Mouse (Mus musculus) retina, postnatal 7 days (tissue): ENCODE results near the gene Rfx8.
A peak's percentile ranks its signal among the peaks of the same experiment; 100 is the strongest.
"Not testable (repeated sequence)": the region's sequence is repeated elsewhere in the genome, so short reads cannot be mapped to it uniquely, and the experiment has no call there.

ENCODE experiments used
- DNase-seq: peaks from one replicate; pipeline ENCODE4 v3.0.0-alpha.2; 2012; ENCODE audit warnings: low read depth, low spot score

Gene Rfx8

DNA sequence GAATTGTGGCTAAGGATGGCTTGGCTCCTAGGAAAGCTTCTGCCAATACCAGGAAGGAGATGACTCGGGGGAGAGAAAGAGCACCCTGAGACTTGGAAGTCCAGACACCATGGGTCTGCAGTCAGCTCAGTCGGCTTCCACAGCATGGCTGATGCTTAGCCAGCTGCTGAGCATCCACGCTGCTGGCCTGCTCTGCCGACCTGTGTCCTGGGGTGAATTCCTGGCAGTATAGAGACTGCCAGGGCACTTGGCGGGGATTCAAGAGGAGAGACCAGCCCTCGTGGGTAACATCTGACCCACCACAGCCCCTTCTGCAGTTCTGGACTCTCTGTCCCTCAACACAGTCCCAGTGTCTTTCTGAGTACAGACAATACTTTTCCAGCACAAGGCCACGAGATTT, 26.0 kb downstream of the Rfx8 start:
- DNase-seq: no peak

DNA sequence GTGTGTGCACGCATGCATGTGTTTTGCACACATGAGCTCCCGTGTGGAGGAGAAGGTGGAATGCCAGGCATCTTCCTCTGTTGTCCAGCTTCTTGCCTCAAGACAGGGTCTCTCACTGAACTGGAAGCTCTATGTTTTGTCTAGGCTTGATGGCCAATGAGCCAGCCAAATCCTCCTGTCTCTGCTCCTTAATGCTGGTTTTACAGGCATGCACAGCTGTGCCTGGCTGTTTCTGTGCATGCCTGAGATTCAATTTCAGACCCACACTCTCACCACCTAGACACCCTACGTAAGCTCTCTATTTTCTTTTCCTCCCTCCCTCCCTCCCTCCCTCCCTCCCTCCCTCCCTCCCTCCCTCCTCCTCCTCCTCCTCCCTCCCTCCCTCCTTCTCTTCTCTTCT, 28.8 kb downstream of the Rfx8 start:
- DNase-seq: no peak

DNA sequence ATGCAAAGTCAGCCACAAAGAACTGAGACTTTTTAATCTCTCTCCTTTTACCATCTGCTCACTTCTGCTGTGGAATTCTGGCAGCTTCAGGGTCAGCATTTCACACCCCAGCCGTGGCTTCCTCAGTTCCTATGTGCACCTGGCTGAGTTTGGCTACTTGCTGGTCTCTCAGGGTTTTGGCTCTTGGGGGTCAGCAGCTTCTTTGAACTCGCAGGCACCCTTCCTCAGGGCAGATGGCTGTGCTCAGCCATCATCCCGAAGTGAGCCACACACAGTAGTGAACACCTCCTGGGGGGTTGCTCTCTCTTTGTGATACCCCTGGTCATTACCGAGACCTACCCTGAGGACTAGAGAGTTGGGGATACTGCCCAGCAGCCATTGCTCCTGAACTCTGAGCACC, 29.7 kb downstream of the Rfx8 start:
- no peak for DNase-seq

DNA sequence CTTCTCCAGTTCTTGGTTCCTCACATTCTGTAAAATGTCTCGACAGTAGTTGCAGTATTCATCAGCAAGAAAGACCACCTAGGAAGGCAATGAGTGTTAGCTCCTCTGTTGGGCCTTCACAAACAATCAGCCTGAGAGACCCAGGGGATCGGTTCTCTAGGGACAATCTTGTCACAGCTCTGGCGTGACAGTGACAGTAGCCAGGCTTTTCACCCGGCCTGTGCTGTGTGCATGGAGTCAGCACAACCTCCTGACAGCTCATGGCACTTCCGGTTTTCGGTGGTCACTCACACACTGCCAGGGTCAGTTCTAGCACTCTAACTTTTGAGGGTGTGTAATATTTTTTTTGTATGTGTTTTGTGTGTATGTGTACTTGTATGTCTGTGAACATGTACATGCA, 32.2 kb downstream of the Rfx8 start:
- DNase-seq: no peak

DNA sequence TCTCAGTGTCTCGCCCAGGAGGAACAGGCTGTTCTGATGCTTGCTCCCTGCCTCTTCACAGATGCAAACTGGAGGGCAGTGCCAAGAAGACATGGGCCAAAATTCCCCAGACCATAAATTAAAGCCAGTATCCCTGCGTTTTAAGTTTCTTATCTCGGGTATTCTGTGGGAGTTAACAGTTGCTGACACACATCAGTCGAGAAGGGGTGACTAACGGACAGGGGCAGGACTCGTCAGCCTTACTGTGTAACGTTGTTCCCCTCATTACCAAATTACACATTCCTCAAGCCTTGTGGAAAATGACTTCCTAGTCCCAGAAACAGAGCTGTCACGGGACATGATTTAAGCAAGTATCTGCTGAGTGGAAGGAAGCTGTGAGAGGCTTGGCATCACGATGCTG, 33.5 kb downstream of the Rfx8 start:
- no peak for DNase-seq

DNA sequence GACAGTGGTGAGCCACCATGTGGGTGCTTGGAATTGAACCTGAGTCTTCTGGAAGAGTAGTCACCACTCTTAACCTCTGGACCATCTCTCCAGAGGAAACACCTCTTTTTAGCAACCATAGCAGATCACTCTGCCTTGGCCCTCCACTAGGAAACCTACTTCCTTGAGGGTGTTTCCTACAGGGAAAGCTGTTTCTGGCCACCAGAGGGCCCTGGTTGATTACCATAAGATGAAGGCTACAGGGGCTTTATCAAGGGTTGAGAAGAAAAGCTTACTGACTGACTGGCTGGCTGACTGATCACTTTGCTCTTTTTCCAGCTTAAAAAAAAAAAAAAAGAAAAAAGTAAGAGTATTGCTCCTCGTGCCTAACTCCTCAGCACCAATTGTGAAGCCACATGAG, 35.0 kb downstream of the Rfx8 start:
- peak; percentile 36 for DNase-seq

DNA sequence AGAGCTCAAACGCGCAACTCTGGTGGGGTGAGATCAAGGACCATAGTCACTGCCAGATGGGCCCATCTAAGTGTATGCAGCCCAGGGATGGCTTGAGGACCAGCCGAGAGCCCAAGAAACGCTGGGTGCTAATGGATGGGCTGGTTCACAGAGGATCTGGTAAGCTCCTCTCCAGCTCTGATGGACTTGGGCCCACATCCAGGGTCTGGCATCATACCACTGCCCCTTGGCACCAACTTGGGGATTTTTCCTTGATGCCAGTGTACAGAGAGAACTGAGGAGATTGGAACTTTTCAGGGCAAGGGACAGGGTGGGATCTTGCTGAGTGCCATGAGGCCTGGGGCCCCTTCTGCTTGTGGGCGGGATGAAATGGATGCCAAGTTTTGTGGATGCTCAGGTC, 39.2 kb downstream of the Rfx8 start:
- DNase-seq: no peak

DNA sequence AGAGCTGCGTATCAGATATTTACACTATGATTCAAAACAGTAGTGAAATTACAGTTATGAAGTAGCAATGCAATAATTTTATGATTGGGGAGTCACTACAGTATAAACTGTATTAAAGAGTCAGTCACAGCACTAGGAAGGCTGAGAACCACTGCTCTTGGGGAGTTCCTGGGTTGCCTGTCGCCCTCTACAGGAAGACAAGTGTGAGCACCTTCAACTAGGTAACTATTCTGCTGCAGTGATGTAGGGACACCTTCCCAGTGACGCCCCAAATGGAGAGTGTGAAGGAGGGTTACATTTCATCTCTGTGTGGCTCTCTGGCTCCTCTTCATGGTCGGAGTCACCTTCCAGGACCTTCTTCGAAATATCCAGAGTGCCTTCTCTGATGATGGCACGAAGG, 40.3 kb downstream of the Rfx8 start:
- no peak for DNase-seq

DNA sequence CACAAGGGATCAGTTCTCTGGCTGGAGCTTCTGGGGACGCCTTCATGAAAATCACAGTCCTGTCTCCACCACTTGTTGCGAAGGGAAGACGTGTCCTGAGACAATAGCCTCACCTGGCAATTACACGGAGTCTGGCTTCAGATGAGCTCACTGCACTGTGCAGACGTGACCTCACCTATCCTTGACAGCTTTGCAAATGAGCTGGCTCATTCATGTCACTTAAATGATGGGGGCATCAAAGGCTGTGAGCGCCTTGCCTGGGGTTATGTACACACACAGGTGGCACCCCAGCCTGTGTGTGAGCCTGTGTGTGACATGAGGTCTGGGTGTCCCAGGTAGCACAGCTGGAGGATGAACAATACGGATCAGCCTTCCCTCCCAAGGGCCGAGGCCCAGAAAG, 41.9 kb downstream of the Rfx8 start:
- DNase-seq: no peak

DNA sequence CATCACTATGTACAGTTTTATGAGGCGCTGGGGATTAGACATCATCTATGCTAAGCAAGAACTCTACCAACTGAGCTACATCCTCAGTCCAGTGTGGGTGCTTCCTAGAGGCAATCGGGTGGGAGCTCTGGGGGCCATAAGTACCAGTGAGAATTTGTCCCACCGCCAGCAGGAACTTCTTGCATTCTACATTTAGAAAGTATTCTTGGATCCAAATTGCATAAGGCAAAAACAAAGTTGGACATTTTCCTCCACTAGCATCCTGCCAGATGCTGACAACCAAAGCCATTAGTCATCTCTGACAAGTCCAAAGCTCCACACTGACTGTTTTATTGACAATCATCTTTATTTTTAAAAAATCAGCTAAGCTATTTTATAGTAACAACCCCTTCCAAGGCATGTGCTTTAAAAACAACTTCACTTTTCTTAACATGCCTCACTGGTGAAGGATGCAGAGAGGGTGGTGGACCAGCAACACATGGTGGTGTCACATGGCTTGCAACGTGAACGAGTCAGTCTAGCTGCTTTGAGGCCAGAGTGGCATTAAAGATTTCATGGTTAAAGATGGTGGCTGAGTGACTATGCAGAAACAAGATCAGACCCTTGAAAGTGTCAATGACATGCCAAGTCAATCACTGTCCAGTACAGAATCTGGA, 44.4 kb downstream of the Rfx8 start:
- DNase-seq: no peak

DNA sequence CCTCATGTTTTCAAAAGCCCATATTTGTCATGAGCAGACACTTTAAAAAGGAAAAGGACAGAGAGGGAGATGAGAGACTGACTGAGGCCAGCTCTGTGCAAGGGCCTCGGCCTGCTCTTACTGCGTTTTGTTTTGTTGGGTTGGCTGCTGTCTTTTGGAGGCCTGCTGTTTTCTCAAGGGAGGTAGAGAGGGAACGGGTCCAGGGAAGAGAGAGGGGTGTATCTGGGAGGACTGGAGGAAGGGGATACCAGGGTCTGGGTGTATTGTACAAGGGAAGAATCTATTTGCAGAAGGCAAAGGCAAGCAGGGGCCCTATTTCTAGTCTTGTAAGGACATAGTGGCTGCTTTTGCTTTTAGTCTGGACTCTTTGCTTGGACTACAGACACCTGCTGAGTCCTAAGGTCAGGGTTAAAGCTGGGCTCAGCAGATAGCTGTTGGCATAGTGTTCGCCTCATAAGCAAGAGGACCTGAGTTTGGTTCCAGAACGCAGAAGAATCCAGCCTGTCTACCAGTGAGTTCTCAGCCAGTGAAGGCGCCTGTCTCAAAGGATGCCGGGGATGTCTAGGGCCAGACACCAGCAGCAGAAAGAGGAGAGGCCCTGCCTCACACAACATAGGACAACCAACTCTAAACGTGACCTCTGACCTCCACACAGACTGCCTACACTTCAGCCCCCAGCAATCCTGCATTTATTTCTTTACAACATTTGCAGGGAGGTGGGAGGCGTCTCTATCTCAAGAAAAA, 48.3 kb downstream of the Rfx8 start:
- no peak for DNase-seq

DNA sequence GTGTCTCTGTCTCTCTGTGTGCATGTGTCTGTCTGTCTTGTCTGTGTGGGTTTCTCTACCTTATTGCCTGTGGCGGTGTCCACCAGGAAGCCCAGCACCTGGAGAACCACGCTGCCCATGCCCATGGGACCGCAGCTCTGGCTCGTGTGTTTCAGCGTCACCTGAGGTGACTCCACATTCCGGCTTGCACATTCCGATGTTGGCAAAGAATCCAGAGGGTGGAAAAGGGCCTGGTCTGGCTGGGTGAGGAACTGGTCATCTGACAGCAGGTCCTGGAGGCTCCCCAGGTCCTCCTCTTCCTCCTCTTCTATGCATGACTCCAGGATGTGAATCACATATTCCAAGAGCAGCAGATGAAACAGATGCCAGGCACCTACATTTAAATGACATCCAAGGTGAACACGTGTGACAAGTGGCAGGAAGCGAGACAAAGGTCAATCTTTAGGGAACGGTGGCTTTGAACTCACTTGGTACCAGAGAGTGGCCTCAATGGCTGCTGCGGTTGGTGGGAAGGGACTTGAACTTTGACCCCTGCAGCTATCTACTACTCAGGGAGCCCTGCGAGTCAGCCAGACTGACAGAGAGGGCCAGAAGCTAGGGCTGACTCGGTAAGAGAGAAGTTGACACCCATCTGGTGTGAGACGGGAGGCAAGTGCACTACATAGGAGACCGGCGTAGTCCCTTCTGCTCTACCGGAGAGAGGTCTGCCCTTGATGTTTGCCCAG, 50.4 kb downstream of the Rfx8 start:
- DNase-seq: no peak

DNA sequence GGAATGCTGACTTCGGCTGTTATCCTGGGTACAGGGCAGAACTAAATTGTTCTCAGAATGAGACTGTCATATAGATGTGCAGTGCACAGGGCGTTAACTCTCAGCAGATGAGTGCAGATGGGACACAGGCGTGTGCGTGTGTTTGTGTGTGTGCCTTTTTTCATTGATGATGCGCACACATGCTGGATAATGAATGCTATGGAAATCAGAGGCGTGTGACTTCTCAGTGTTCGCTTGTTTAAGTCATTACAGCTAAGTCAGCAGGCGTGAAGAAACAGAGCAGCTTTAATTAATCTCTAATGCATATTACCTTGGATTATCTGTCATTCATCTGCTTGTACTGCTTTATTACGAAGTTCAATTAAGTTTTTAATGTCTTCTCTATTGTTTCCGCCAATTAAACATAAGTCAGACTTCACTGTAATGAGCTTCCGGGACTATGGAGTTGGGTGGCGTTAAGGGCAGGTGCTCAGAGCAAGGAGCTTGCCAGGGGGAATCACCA, 54.0 kb downstream of the Rfx8 start:
- DNase-seq: no peak

DNA sequence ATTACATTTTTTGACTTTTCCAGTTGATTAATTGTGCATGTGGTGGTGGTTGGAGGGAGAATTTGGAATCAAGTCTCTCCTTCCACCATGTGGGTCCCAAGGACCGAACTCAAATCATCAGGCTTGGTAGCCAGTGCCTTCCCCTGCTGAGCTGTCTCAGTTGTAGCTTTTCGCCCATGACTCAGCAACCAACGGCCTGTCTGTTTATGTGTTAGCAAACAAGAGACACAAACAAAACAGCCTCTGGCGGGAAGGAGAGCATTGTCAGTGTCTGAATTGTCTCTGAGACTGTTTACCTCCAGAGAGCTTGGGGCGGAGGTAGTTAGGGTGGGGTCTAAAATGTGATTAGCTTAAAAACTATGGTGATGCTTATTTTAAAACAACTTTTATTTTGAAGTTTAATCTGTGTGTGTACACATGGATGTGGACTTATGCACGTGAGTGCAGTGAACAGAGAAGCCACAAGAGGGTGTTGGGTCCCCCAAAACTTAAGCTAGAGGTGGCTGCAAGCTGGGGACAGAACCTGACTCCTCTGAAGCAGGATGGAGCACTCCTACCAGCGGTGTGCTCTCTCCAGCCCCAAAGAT, 56.7 kb downstream of the Rfx8 start:
- no peak for DNase-seq

DNA sequence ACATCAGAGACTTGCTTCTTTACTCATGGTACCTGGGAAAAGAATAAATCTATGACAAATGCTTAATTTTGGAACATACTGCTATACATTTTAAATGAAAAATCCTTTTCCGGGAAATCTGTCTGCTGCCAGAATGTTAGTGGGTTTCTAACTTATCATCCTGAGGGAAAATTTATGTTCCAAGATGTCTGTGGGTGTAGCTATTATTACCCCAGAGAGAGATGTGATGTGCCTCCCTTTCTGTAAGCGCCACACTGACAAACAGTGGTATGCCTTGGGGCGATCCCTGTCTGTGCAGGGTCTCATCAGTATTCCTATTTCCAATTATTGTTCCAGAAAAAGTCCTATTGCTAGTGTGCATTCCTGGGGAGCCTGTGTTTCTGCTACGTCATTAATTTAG, 57.7 kb downstream of the Rfx8 start:
- no peak for DNase-seq

DNA sequence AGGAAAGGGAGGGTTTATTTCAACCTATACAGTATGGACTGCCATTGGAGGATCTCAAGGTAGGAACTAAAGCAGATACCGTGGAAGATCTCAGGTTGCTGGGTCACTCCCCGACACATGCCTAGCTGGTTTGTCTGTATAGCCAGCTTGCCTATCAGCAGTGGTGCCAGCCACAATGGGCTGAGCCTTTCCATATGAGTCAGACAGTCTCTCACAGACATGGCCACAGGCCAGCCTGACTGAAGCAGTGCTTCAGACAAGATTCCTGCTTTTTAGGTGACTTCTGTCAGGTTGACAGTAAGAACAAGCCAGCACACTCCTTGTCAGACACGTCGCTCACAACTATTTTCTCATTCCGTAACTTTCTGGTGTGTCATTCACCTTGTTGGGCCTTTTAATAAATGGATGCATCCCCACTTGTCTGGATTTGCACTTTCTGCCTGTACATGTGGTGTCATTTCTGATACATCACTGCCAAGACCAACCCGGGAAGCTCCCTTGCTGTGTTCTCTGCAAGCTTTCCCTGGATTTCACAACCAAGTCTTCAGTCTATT, 63.7 kb downstream of the Rfx8 start:
- DNase-seq: no peak

DNA sequence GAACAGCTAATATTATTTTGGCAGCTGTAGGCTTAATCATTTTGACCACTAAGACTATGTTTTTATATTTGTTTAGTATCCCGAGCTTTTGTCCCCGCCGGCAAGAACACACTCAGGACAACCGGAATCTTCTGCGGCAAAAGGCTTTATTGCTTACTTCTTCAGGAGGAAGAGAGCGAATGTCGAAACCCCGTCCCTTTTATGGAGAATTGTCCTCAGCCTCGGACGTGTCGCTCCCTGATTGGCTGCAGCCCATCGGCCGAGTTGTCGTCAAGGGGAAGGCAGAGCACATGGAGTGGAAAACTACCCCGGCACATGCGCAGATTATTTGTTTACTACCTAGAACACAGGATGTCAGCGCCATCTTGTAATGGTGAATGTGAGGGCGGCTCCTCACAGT, 65.9 kb downstream of the Rfx8 start:
- DNase-seq: not testable (repeated sequence)

DNA sequence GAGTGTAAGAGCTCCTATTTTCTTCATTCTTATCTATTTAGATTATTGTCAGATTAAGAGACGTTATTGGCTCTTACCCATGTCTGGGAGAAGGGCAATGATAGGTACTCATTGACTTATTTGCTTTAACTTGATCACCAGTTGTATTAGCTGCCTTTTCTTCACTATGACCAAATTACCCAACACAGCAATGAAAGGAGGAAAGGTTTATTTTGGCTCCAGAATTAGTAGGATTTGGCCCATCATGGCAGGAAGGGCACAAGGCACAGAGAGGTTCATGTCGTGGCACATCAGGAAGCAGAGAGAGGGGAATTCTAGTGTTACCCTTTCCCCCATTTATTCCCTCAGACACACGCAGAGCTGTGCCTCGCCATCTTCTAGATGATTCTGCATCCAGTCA, 67.8 kb downstream of the Rfx8 start:
- DNase-seq: no peak

DNA sequence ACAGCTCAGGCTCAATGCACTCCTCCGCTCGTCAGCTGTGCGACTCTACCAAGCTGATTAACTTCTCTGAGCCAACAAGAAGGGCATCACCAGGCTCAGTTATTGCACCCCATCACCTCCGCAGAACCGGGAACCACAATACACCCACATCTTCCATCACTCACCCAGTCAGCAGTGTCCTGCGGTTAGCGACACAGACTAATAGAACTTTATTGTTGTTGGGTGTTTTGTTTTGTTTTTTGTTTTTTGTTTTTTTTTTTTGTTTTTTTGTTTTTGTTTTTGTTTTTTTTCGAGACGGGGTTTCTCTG, 69.6 kb downstream of the Rfx8 start, which contains the start of gene Creg2:
Gene Creg2 (minus strand): TSS at position 234 of the 308 bp plus-strand sequence.
- no peak for DNase-seq

DNA sequence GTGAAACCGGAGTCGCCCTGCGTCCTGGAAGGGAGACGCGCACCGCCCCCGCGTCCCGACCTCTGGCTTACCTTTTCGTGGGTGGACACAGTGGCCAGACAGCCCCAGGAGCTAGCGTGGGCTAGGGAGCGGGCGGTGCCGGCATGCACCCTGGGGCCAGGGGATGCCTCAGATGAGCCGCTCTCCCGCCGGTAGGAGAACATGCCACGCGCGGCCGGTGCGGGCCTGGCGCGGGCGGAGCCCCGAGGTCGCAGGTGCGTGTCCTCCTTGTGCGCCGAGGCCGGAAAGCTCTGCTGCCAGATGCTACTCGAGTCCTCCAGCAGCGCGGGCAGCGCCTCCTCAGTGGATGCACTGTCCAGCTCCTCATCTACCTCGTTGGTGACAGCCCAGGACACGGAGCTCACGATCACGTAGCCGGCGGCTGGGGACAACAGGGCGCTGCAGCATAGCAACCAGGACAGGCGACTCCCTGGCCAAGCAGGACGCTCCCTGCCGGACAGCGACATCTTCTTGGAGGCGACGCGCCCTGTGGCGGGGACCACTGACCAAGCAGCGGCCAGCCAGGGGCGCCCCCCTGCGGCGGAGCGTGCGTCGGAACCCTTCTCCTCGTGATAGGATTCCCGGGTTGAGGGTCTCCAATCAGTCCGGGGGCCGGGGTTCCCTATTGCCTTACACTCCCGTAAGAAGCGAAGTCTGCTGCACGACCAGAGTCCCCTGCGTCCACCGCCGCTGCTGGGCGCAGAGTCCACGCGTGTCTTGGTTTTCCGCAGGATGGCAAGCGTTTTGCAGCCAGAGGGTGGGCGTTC, 70.2 kb downstream of the Rfx8 start:
- peak; percentile 57 for DNase-seq

DNA sequence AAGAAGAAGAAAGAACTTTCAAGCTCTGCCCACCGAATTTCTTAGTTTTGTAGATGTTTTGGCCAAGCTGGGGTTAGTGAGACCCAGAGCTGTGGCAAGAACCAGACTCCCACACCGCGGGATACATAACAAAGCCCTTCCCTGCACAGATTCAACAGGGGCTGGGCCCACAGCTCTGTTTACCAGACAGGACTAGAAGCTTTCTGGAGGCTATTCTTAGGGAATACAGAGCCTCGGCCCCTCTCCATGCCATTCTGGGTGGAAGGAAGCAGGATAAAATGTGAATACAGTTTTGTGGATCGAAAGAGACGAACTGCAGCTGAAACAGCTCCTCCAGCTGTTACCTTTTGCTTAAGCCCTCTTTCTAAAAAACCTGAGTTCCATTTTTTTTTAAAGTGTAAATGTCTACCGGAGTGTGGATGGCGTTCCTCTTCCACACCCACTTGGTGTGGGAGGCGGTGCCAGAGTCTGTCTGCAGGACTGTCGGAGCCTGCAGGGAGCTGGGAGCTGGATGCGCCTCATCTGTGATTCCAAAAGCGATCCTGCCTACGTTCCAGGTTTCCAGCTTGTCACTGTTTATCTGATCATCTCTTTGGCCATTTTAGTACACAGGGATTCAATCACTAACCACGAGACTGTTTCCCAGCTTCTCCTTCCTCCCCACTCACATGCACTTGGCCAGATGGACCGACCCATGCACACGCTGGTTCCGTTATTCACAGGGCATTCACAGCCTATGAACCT, 70.9 kb downstream of the Rfx8 start:
- DNase-seq: no peak
